In genomic region chr9:22061339-22061738, GRCm38 (mm10) we compare ENCODE assay signal across 27 mouse cellular contexts. TPM values are rescaled to one million over a fixed set of nuclear protein-coding genes. Genes with fewer than 3 reads are reported as not detected.
A peak's percentile ranks its signal among the peaks of the same experiment; 100 is the strongest.
DNase-seq lines count a peak whose midpoint lies in the region; ATAC-seq and TF ChIP-seq lines count a peak whose summit lies in the region.
"Had no signal": no experiment of that assay in that cellular context is flagged by ENCODE, and none has a peak within 500 bp of the region (broad histone marks: within the 10 kb centered on the region; RNA-seq: fewer than 3 reads in every experiment).

No protein-coding gene starts in this region.

- no peak overlapping the region for H3K4me3 ChIP-seq in midbrain, postnatal 0 days (ENCODE audit: low read depth, low read length)
- H3K4me3 ChIP-seq: hindbrain, embryonic 13.5 days; kidney, embryonic 15.5 days; liver, embryonic 15.5 days; midbrain, embryonic 13.5 days had no signal

- H3K9ac ChIP-seq in midbrain, postnatal 0 days (replicated peaks; ENCODE audit: low read length, poor library complexity, severe bottlenecking): no peak overlapping the region
- H3K9ac ChIP-seq: hindbrain, embryonic 13.5 days; kidney, embryonic 15.5 days; liver, embryonic 15.5 days; midbrain, embryonic 13.5 days had no signal

- H3K27ac ChIP-seq in midbrain, postnatal 0 days (ENCODE audit: low read depth, low read length): no peak overlapping the region
- H3K27ac ChIP-seq: hindbrain, embryonic 13.5 days; kidney, embryonic 15.5 days; liver, embryonic 15.5 days; midbrain, embryonic 13.5 days had no signal

- H3K36me3 ChIP-seq in midbrain, postnatal 0 days (ENCODE audit: insufficient read depth, low read length): peaks cover 48% of the 10 kb centered on the region

- no peak overlapping the region for H3K4me2 ChIP-seq in midbrain, postnatal 0 days (ENCODE audit: low read depth, low read length, poor library complexity, severe bottlenecking)
- H3K4me2 ChIP-seq: hindbrain, embryonic 13.5 days; kidney, embryonic 15.5 days; liver, embryonic 15.5 days; midbrain, embryonic 13.5 days had no signal

- peak; percentile 60 for DNase-seq in layer of hippocampus, adult 11-12 months (ENCODE audit: low spot score)
- no peak for DNase-seq in layer of hippocampus, postnatal 14 days (ENCODE audit: low spot score in 2 of 2)
- peak; percentile 73 to 79 for DNase-seq in right cerebral cortex, adult 2 months (ENCODE audit: low spot score in 2 of 2)
- DNase-seq in right cerebral cortex, postnatal 14 days: no peak
- peak; percentile 66 to 69 for DNase-seq in cerebellum, postnatal 36 days
- DNase-seq in yolk sac, embryonic 10.5 days (ENCODE audit: low spot score): peak; percentile 30
- no peak for DNase-seq in midbrain, postnatal 0 days (ENCODE audit: low spot score)
- DNase-seq in heart, adult 9 months (ENCODE audit: low spot score in 2 of 2): no peak
- DNase-seq: adrenal gland, postnatal 25 days; gastrocnemius, postnatal 14 days; thymus, postnatal 36 days had no signal

- H3K4me1 ChIP-seq in midbrain, postnatal 0 days (ENCODE audit: insufficient read depth, low read length): no peaks in the 10 kb centered on the region
- H3K4me1 ChIP-seq: hindbrain, embryonic 13.5 days; kidney, embryonic 15.5 days; midbrain, embryonic 13.5 days had no signal

- TF ChIP-seq CTCF in midbrain, postnatal 0 days (IDR thresholded peaks at IDR 0.05): no peak

- H3K27me3 ChIP-seq in midbrain, postnatal 0 days (ENCODE audit: insufficient read depth, low read length): no peaks in the 10 kb centered on the region
- H3K27me3 ChIP-seq: hindbrain, embryonic 13.5 days; kidney, embryonic 15.5 days; liver, embryonic 15.5 days; midbrain, embryonic 13.5 days; Patski had no signal

- 82% methylated on average over 2 of the region's 2 CpGs for WGBS in midbrain, postnatal 0 days

- no peak for ATAC-seq in midbrain, postnatal 0 days (ENCODE audit: low FRiP score)
- ATAC-seq: activated CD4-positive, CD25-positive, alpha-beta regulatory T cell, adult 4 months; forebrain, embryonic 16.5 days; lung, postnatal 0 days; midbrain, embryonic 13.5 days; Patski had no signal

- no peaks in the 10 kb centered on the region for H3K9me3 ChIP-seq in midbrain, postnatal 0 days (ENCODE audit: low read length)
- H3K9me3 ChIP-seq: hindbrain, embryonic 13.5 days; kidney, embryonic 15.5 days; liver, embryonic 15.5 days; midbrain, embryonic 13.5 days had no signal

RNA-seq across cellular contexts. Expression of gene Elavl3, which starts 9.5 kb away (rescaled TPM):
- 100 to 1,000 TPM; 176 to 178 TPM for total RNA-seq in layer of hippocampus, postnatal 14 days (2021)
- 215 and 239 TPM in 2 replicates for total RNA-seq in midbrain, postnatal 0 days (2014; rRNA removed)
- polyA plus RNA-seq in midbrain, postnatal 0 days (2015; fragmentation: Nextera tagmentation; extraction: Ambion mirVana): 75.2 and 78.7 TPM in 2 replicates
- total RNA-seq: megakaryocyte progenitor cell, adult 5-6 weeks; neutrophil, adult 5-6 weeks had no signal
- polyA plus RNA-seq: activated CD4-positive, CD25-positive, alpha-beta regulatory T cell, adult 4 months; heart, postnatal 0 days had no signal

RNA-seq across cellular contexts. Expression of gene Gm49318, which starts 9.7 kb away (rescaled TPM):
- total RNA-seq in layer of hippocampus, postnatal 14 days (2021): 1 to 10 TPM; 1.5 to 2.8 TPM
- total RNA-seq in midbrain, postnatal 0 days (2014; rRNA removed): 4.1 TPM in 1 of 2 replicates, not detected in the other
- 0.25 and 0.36 TPM in 2 replicates for polyA plus RNA-seq in midbrain, postnatal 0 days (2015; fragmentation: Nextera tagmentation; extraction: Ambion mirVana)
- total RNA-seq: adrenal gland, postnatal 25 days; gastrocnemius, postnatal 14 days; layer of hippocampus, adult 8-10 months; megakaryocyte progenitor cell, adult 5-6 weeks; neutrophil, adult 5-6 weeks had no signal
- polyA plus RNA-seq: activated CD4-positive, CD25-positive, alpha-beta regulatory T cell, adult 4 months; C2C12; forebrain, embryonic 16.5 days; heart, postnatal 0 days; hindbrain, embryonic 13.5 days; intestine, embryonic 14.5 days; kidney, embryonic 15.5 days; limb, embryonic 14.5 days; liver, embryonic 15.5 days; lung, postnatal 0 days; midbrain, embryonic 13.5 days; Patski; testis, adult 2 months had no signal

RNA-seq across cellular contexts. Expression of gene Zfp653, which starts 9.8 kb away (rescaled TPM):
- 10 to 100 TPM; 19.4 to 22.7 TPM for total RNA-seq in layer of hippocampus, postnatal 14 days (2021)
- total RNA-seq in midbrain, postnatal 0 days (2014; rRNA removed): 30.0 and 33.1 TPM in 2 replicates
- 14.2 and 15.1 TPM in 2 replicates for polyA plus RNA-seq in midbrain, postnatal 0 days (2015; fragmentation: Nextera tagmentation; extraction: Ambion mirVana)

RNA-seq across cellular contexts. Expression of gene Ecsit, which starts 23.9 kb away (rescaled TPM):
- 10 to 100 TPM; 42.4 to 45.7 TPM for total RNA-seq in layer of hippocampus, postnatal 14 days (2021)
- total RNA-seq in midbrain, postnatal 0 days (2014; rRNA removed): 49.6 and 56.3 TPM in 2 replicates
- 55.0 and 57.2 TPM in 2 replicates for polyA plus RNA-seq in midbrain, postnatal 0 days (2015; fragmentation: Nextera tagmentation; extraction: Ambion mirVana)

RNA-seq across cellular contexts. Expression of gene Cnn1, which starts 37.7 kb away (rescaled TPM):
- 1 to 10 TPM in 1 of 2 experiments, under 1 TPM in 1; 0.45 to 1.4 TPM for total RNA-seq in layer of hippocampus, postnatal 14 days (2021)
- total RNA-seq in midbrain, postnatal 0 days (2014; rRNA removed): 1.2 and 1.3 TPM in 2 replicates
- polyA plus RNA-seq in midbrain, postnatal 0 days (2015; fragmentation: Nextera tagmentation; extraction: Ambion mirVana): 0.77 and 0.92 TPM in 2 replicates
- total RNA-seq: megakaryocyte progenitor cell, adult 5-6 weeks; neutrophil, adult 5-6 weeks had no signal
- polyA plus RNA-seq: activated CD4-positive, CD25-positive, alpha-beta regulatory T cell, adult 4 months had no signal

Comparison
In these comparisons a context has a peak if more than half of its experiments do, and no peak if none do; other contexts are left out.
1. DNase-seq: peak in layer of hippocampus, adult 11-12 months (single experiment), right cerebral cortex, adult 2 months (2 of 2), cerebellum, postnatal 36 days (2 of 2) and yolk sac, embryonic 10.5 days (single experiment); none in layer of hippocampus, postnatal 14 days (0 of 2), right cerebral cortex, postnatal 14 days (single experiment), midbrain, postnatal 0 days (single experiment) and heart, adult 9 months (0 of 2).